Mouse (Mus musculus): Measurements from ENCODE around the gene Rhox6.
"Not testable (repeated sequence)": the region's sequence is repeated elsewhere in the genome, so short reads cannot be mapped to it uniquely, and the experiment has no call there.

Rhox6 gene

GRCm38 (mm10) chrX:37826610-37827009, at the start of gene Rhox6:
Gene Rhox6, plus strand, starts transcription at chrX:37826910.
- not testable (repeated sequence) for ATAC-seq (ENCODE audit: insufficient number of reproducible peaks, low FRiP score, low TSS enrichment)

- ATAC-seq (ENCODE audit: insufficient number of reproducible peaks, low FRiP score, low TSS enrichment) = no peak
Observed at GRCm38 (mm10) chrX:37807286-37808080, 19.2 kb upstream of the Rhox6 start.

- ATAC-seq (ENCODE audit: insufficient number of reproducible peaks, low FRiP score, low TSS enrichment) = no peak
Observed at GRCm38 (mm10) chrX:37809396-37809795, 17.3 kb upstream of the Rhox6 start.

GRCm38 (mm10) chrX:37811179-37811578, 15.5 kb upstream of the Rhox6 start:
- ATAC-seq (ENCODE audit: insufficient number of reproducible peaks, low FRiP score, low TSS enrichment) = no peak

- ATAC-seq (ENCODE audit: insufficient number of reproducible peaks, low FRiP score, low TSS enrichment) = no peak
Observed at GRCm38 (mm10) chrX:37815665-37816064, 11.0 kb upstream of the Rhox6 start.

GRCm38 (mm10) chrX:37831386-37831785, 4.7 kb downstream of the Rhox6 start, which contains the start of gene Rhox7a:
Gene Rhox7a, plus strand, starts transcription at chrX:37831686.
- not testable (repeated sequence) for ATAC-seq (ENCODE audit: insufficient number of reproducible peaks, low FRiP score, low TSS enrichment)

- no peak for ATAC-seq (ENCODE audit: insufficient number of reproducible peaks, low FRiP score, low TSS enrichment)
Observed at GRCm38 (mm10) chrX:37871641-37872040, 44.9 kb downstream of the Rhox6 start.

- ATAC-seq (ENCODE audit: insufficient number of reproducible peaks, low FRiP score, low TSS enrichment) = no peak
Observed at GRCm38 (mm10) chrX:37878844-37879243, 52.1 kb downstream of the Rhox6 start, which contains the start of gene Rhox8. Gene Rhox8, minus strand, starts transcription at chrX:37878944.
